19 mouse cellular contexts compared by ENCODE assay signal in genomic region chr3:50044666-50045065, GRCm38 (mm10).
DNase-seq lines count a peak whose midpoint lies in the region; ATAC-seq lines count a peak whose summit lies in the region.
"Had no signal": no experiment of that assay in that cellular context is flagged by ENCODE, and none has a peak within 500 bp of the region (broad histone marks: within the 10 kb centered on the region; RNA-seq: fewer than 3 reads in every experiment).

No protein-coding gene starts in this region.

- H3K36me3 ChIP-seq in hindbrain, embryonic 11.5 days (ENCODE audit: control insufficient read depth, insufficient read depth, low read length), result no peaks in the 10 kb centered on the region
- no peaks in the 10 kb centered on the region for H3K36me3 ChIP-seq in hindbrain, embryonic 14.5 days (replicated peaks; ENCODE audit: control insufficient read depth, insufficient read depth)
- H3K36me3 ChIP-seq in liver, embryonic 12.5 days, result no peaks in the 10 kb centered on the region
- H3K36me3 ChIP-seq: heart, embryonic 12.5 days had no signal

- DNase-seq in hindbrain, embryonic 11.5 days (ENCODE audit: low spot score), result peak; percentile 9
- no peak for DNase-seq in hindbrain, embryonic 14.5 days (ENCODE audit: low spot score)
- DNase-seq in NIH3T3 (ENCODE audit: low read depth), result peak; percentile 6
- DNase-seq in brain, adult 2 months (ENCODE audit: low read depth, low spot score), result peak; percentile 24
- peak; percentile 31 for DNase-seq in large intestine, adult 2 months (ENCODE audit: low read depth, low spot score)
- DNase-seq in natural killer cell, adult 2 months (ENCODE audit: low spot score in 2 of 2), result no peak
- DNase-seq: adrenal gland, postnatal 36 days; cerebellum, adult 11-12 months; gastrocnemius, postnatal 10 days; heart, postnatal 4 days; kidney, adult 9 months; liver, postnatal 0 days; thymus, postnatal 4 days had no signal

- H3K4me3 ChIP-seq in hindbrain, embryonic 11.5 days (ENCODE audit: low read depth, low read length), result no peak overlapping the region
- H3K4me3 ChIP-seq in hindbrain, embryonic 14.5 days (replicated peaks; ENCODE audit: low read length), result no peak overlapping the region
- H3K4me3 ChIP-seq in liver, embryonic 12.5 days, result no peak overlapping the region
- H3K4me3 ChIP-seq: heart, embryonic 12.5 days; layer of hippocampus, adult 2 months had no signal

- WGBS in hindbrain, embryonic 11.5 days, result 69% methylated on average over 5 of the region's 5 CpGs
- WGBS in hindbrain, embryonic 14.5 days, result 57% methylated on average over 5 of the region's 5 CpGs
- 18% methylated on average over 5 of the region's 5 CpGs for WGBS in large intestine, adult 2 months
- 72% methylated on average over 5 of the region's 5 CpGs for WGBS in liver, embryonic 12.5 days (ENCODE audit: insufficient replicate concordance)

- no peak overlapping the region for H3K9ac ChIP-seq in hindbrain, embryonic 11.5 days (ENCODE audit: low read depth, low read length)
- H3K9ac ChIP-seq in hindbrain, embryonic 14.5 days, result no peak overlapping the region
- H3K9ac ChIP-seq in liver, embryonic 12.5 days, result no peak overlapping the region
- H3K9ac ChIP-seq: heart, embryonic 12.5 days; liver, postnatal 0 days had no signal

- no peak for ATAC-seq in hindbrain, embryonic 11.5 days (ENCODE audit: low FRiP score)
- no peak for ATAC-seq in hindbrain, embryonic 14.5 days (ENCODE audit: low FRiP score)
- ATAC-seq in liver, embryonic 12.5 days, result no peak
- ATAC-seq: activated CD4-positive, CD25-positive, alpha-beta regulatory T cell, adult 4 months; liver, postnatal 0 days had no signal

- no peak overlapping the region for H3K4me2 ChIP-seq in hindbrain, embryonic 11.5 days (replicated peaks; ENCODE audit: low read depth, low read length)
- no peak overlapping the region for H3K4me2 ChIP-seq in hindbrain, embryonic 14.5 days (replicated peaks)
- H3K4me2 ChIP-seq in liver, embryonic 12.5 days, result no peak overlapping the region
- H3K4me2 ChIP-seq: heart, embryonic 12.5 days had no signal

- H3K27ac ChIP-seq in hindbrain, embryonic 11.5 days (ENCODE audit: low read depth, low read length), result no peak overlapping the region
- no peak overlapping the region for H3K27ac ChIP-seq in hindbrain, embryonic 14.5 days
- no peak overlapping the region for H3K27ac ChIP-seq in liver, embryonic 12.5 days
- H3K27ac ChIP-seq: layer of hippocampus, adult 2 months; macrophage; stomach, postnatal 0 days had no signal

- H3K27me3 ChIP-seq in hindbrain, embryonic 11.5 days (ENCODE audit: control insufficient read depth, insufficient read depth, low read length), result no peaks in the 10 kb centered on the region
- no peaks in the 10 kb centered on the region for H3K27me3 ChIP-seq in hindbrain, embryonic 14.5 days (ENCODE audit: control insufficient read depth, insufficient read depth, low read length)
- H3K27me3 ChIP-seq in liver, embryonic 12.5 days (replicated peaks), result no peaks in the 10 kb centered on the region
- H3K27me3 ChIP-seq: heart, embryonic 12.5 days had no signal

- H3K4me1 ChIP-seq in hindbrain, embryonic 11.5 days (replicated peaks; ENCODE audit: control insufficient read depth, insufficient read depth, low read length), result no peaks in the 10 kb centered on the region
- no peaks in the 10 kb centered on the region for H3K4me1 ChIP-seq in hindbrain, embryonic 14.5 days (replicated peaks; ENCODE audit: control insufficient read depth, insufficient read depth, low read length)
- no peaks in the 10 kb centered on the region for H3K4me1 ChIP-seq in liver, embryonic 12.5 days
- H3K4me1 ChIP-seq: heart, embryonic 12.5 days had no signal

- no peaks in the 10 kb centered on the region for H3K9me3 ChIP-seq in hindbrain, embryonic 11.5 days (ENCODE audit: control insufficient read depth, low read length)
- H3K9me3 ChIP-seq in hindbrain, embryonic 14.5 days (ENCODE audit: control insufficient read depth, low read length), result 0 out of 2 replicates have a peak, but pooled peaks cover 4% of the 10 kb centered on the region
- no peaks in the 10 kb centered on the region for H3K9me3 ChIP-seq in liver, embryonic 12.5 days (replicated peaks)
- H3K9me3 ChIP-seq: heart, embryonic 12.5 days had no signal

Comparison
In these comparisons a context has a peak if more than half of its experiments do, and no peak if none do; other contexts are left out.
1. DNase-seq: peak in hindbrain, embryonic 11.5 days (single experiment), NIH3T3 (single experiment), brain, adult 2 months (single experiment) and large intestine, adult 2 months (single experiment); none in hindbrain, embryonic 14.5 days (single experiment) and natural killer cell, adult 2 months (0 of 2).